8 mouse cellular contexts compared by ENCODE assay signal in genomic region chr9:106655884-106656720, GRCm38 (mm10). TPM values are rescaled to one million over a fixed set of nuclear protein-coding genes. Genes with fewer than 3 reads are reported as not detected.
A peak's percentile ranks its signal among the peaks of the same experiment; 100 is the strongest.
DNase-seq lines count a peak whose midpoint lies in the region; ATAC-seq and TF ChIP-seq lines count a peak whose summit lies in the region.

Gene Grm2, minus strand, starts transcription at chr9:106656082.

- H3K4me3 ChIP-seq in embryonic facial prominence, embryonic 13.5 days: peak within 1 kb of the TSS; percentile 37
- peak within 1 kb of the TSS; percentile 27 for H3K4me3 ChIP-seq in heart, postnatal 0 days (ENCODE audit: low read depth, low read length)
- no peak within 1 kb of the TSS for H3K4me3 ChIP-seq in lung, adult 2 months (replicated peaks; ENCODE audit: extremely low read depth, low read depth, low read length)

- TF ChIP-seq CTCF in heart, postnatal 0 days (IDR thresholded peaks at IDR 0.05; ENCODE audit: low read depth): no peak
- no peak for TF ChIP-seq CTCF in lung, adult 2 months (IDR thresholded peaks at IDR 0.05; ENCODE audit: insufficient read depth, low read length)

- peaks cover 26% of the 10 kb centered on the region for H3K27me3 ChIP-seq in embryonic facial prominence, embryonic 13.5 days
- H3K27me3 ChIP-seq in heart, postnatal 0 days (ENCODE audit: control insufficient read depth, insufficient read depth, low read length): peaks cover 36% of the 10 kb centered on the region

- no peak within 1 kb of the TSS for H3K27ac ChIP-seq in embryonic facial prominence, embryonic 13.5 days
- H3K27ac ChIP-seq in heart, postnatal 0 days (ENCODE audit: low read depth): no peak within 1 kb of the TSS

- H3K36me3 ChIP-seq in embryonic facial prominence, embryonic 13.5 days: peaks cover 33% of the 10 kb centered on the region
- peaks cover 26% of the 10 kb centered on the region for H3K36me3 ChIP-seq in heart, postnatal 0 days (replicated peaks; ENCODE audit: control insufficient read depth, insufficient read depth, low read length)

- WGBS in embryonic facial prominence, embryonic 13.5 days: 0% methylated on average over 29 of the region's 44 CpGs
- 3% methylated on average over 31 of the region's 44 CpGs for WGBS in heart, postnatal 0 days
- 2% methylated on average over 43 of the region's 44 CpGs for WGBS in lung, adult 2 months

- H3K9me3 ChIP-seq in embryonic facial prominence, embryonic 13.5 days: no peaks in the 10 kb centered on the region
- H3K9me3 ChIP-seq in heart, postnatal 0 days (replicated peaks; ENCODE audit: control insufficient read depth, low read length): no peaks in the 10 kb centered on the region

- peak; percentile 63 for DNase-seq in right cerebral cortex, postnatal 4 days
- DNase-seq in right cerebral cortex, adult 18-20 months: no peak
- peak; percentile 47 for DNase-seq in heart, postnatal 0 days (ENCODE audit: low spot score)
- peak; percentile 75 for DNase-seq in kidney, postnatal 14 days
- peak; percentile 45 for DNase-seq in lung, adult 2 months
- peak; percentile 31 for DNase-seq in ovary, adult 18-20 months (ENCODE audit: low spot score)
- no peak for DNase-seq in adipocyte (ENCODE audit: low spot score)

- peak within 1 kb of the TSS; percentile 40; the same call in 1 of the 2 replicates for H3K9ac ChIP-seq in embryonic facial prominence, embryonic 13.5 days
- no peak within 1 kb of the TSS for H3K9ac ChIP-seq in heart, postnatal 0 days (replicated peaks; ENCODE audit: low read depth, low read length)

- peak within 1 kb of the TSS; percentile 73 for H3K4me2 ChIP-seq in embryonic facial prominence, embryonic 13.5 days
- H3K4me2 ChIP-seq in heart, postnatal 0 days (ENCODE audit: low read depth, low read length): peak within 1 kb of the TSS; percentile 50

- ATAC-seq in embryonic facial prominence, embryonic 13.5 days (ENCODE audit: insufficient number of reproducible peaks, insufficient read depth, low FRiP score, low TSS enrichment, low read depth): 0 out of 2 replicates have a peak, but pooled peaks have one; percentile 17
- peak; percentile 80 for ATAC-seq in heart, postnatal 0 days (ENCODE audit: insufficient read depth, low read depth)

- peaks cover 10% of the 10 kb centered on the region for H3K4me1 ChIP-seq in embryonic facial prominence, embryonic 13.5 days
- 0 out of 2 replicates have a peak, but pooled peaks cover under 1% of the 10 kb centered on the region for H3K4me1 ChIP-seq in heart, postnatal 0 days (ENCODE audit: control insufficient read depth, insufficient read depth)
- no peaks in the 10 kb centered on the region for H3K4me1 ChIP-seq in lung, adult 2 months (ENCODE audit: control insufficient read depth, insufficient read depth, low read length)

- TF ChIP-seq EP300 in heart, postnatal 0 days (IDR thresholded peaks at IDR 0.05; ENCODE audit: low read depth): no peak

- TF ChIP-seq POLR2A in lung, adult 2 months (IDR thresholded peaks at IDR 0.05; ENCODE audit: borderline replicate concordance, extremely low read depth, low read depth, low read length): no peak

RNA-seq across cellular contexts. Expression of gene Grm2, which starts in this region (rescaled TPM):
- polyA plus RNA-seq in embryonic facial prominence, embryonic 13.5 days (2015; fragmentation: Nextera tagmentation; extraction: Ambion mirVana): 0.13 TPM in 1 of 2 replicates, not detected in the other
- total RNA-seq in heart, postnatal 0 days (2014; rRNA removed; ENCODE audit: low replicate concordance): not detected in 2 replicates
- polyA plus RNA-seq in heart, postnatal 0 days (2015; fragmentation: Nextera tagmentation; extraction: Ambion mirVana): not detected in 2 replicates
- not detected in 2 replicates for polyA plus RNA-seq in lung, adult 2 months (2012; rRNA removed)

Comparison
In these comparisons a context has a peak if more than half of its experiments do, and no peak if none do; other contexts are left out.
1. DNase-seq: peak in right cerebral cortex, postnatal 4 days (single experiment), kidney, postnatal 14 days (single experiment) and ovary, adult 18-20 months (single experiment); none in right cerebral cortex, adult 18-20 months (single experiment) and adipocyte (single experiment).
2. Peak in ATAC-seq, H3K4me3 ChIP-seq, H3K9ac ChIP-seq and H3K4me2 ChIP-seq in embryonic facial prominence, embryonic 13.5 days; RNA of the gene not detected or under 1 TPM.
3. Peak in DNase-seq, ATAC-seq, H3K4me3 ChIP-seq and H3K4me2 ChIP-seq in heart, postnatal 0 days; RNA of the gene not detected or under 1 TPM.
4. Peak in DNase-seq in lung, adult 2 months; RNA of the gene not detected or under 1 TPM.